Mouse (Mus musculus): ENCODE measurements around the gene Adam12. TPM values are rescaled to one million over a fixed set of nuclear protein-coding genes. Genes with fewer than 3 reads are reported as not detected.

Adam12 gene
- polyA plus RNA-seq, 1 experiment, result 1.4 TPM

GRCm38 (mm10) chr7:134113829-134114228, 118.1 kb downstream of the Adam12 start:
- WGBS, result 93% methylated on average over 6 of the region's 6 CpGs
- Histone ChIP-seq H3K27me3 (ENCODE audit: control insufficient read depth, insufficient read depth, low read length) (no peaks in the 10 kb centered on the region), H3K4me3 (replicated peaks; ENCODE audit: insufficient read depth, low read depth, low read length) (no peak overlapping the region), H3K27ac (ENCODE audit: insufficient read depth, low read length) (no peak overlapping the region), H3K4me1 (ENCODE audit: control insufficient read depth, insufficient read depth, low read length) (no peaks in the 10 kb centered on the region; the same call in 1 of the 2 replicates)
- DNase-seq, result no peak
- TF ChIP-seq POLR2A (IDR thresholded peaks at IDR 0.05; ENCODE audit: borderline replicate concordance, insufficient read depth, low read length), result no peak
- TF ChIP-seq CTCF (IDR thresholded peaks at IDR 0.05; ENCODE audit: borderline replicate concordance, insufficient read depth, low read depth, low read length), result no peak

- DNase-seq, result no peak
- H3K4me1 ChIP-seq (ENCODE audit: control insufficient read depth, insufficient read depth, low read length), result no peaks in the 10 kb centered on the region; the same call in 1 of the 2 replicates
- no peak overlapping the region for H3K4me3 ChIP-seq (replicated peaks; ENCODE audit: insufficient read depth, low read depth, low read length)
- no peak for TF ChIP-seq CTCF (IDR thresholded peaks at IDR 0.05; ENCODE audit: borderline replicate concordance, insufficient read depth, low read depth, low read length)
- TF ChIP-seq POLR2A (IDR thresholded peaks at IDR 0.05; ENCODE audit: borderline replicate concordance, insufficient read depth, low read length), result no peak
- no peaks in the 10 kb centered on the region for H3K27me3 ChIP-seq (ENCODE audit: control insufficient read depth, insufficient read depth, low read length)
- no peak overlapping the region for H3K27ac ChIP-seq (ENCODE audit: insufficient read depth, low read length)
- WGBS, result 78% methylated on average over 1 of the region's 1 CpGs
These were observed 121.8 kb downstream of the Adam12 start for GRCm38 (mm10) chr7:134110116-134110515.

- Histone ChIP-seq H3K4me3 (replicated peaks; ENCODE audit: insufficient read depth, low read depth, low read length) (no peak overlapping the region), H3K4me1 (ENCODE audit: control insufficient read depth, insufficient read depth, low read length) (no peaks in the 10 kb centered on the region; the same call in 1 of the 2 replicates), H3K27ac (ENCODE audit: insufficient read depth, low read length) (no peak overlapping the region), H3K27me3 (ENCODE audit: control insufficient read depth, insufficient read depth, low read length) (no peaks in the 10 kb centered on the region)
- WGBS, result 89% methylated on average over 3 of the region's 3 CpGs
- no peak for DNase-seq
- TF ChIP-seq POLR2A (IDR thresholded peaks at IDR 0.05; ENCODE audit: borderline replicate concordance, insufficient read depth, low read length) (no peak), CTCF (IDR thresholded peaks at IDR 0.05; ENCODE audit: borderline replicate concordance, insufficient read depth, low read depth, low read length) (no peak)
These were observed 124.1 kb downstream of the Adam12 start for GRCm38 (mm10) chr7:134107849-134108248.

- TF ChIP-seq POLR2A (IDR thresholded peaks at IDR 0.05; ENCODE audit: borderline replicate concordance, insufficient read depth, low read length), result no peak
- no peak for TF ChIP-seq CTCF (IDR thresholded peaks at IDR 0.05; ENCODE audit: borderline replicate concordance, insufficient read depth, low read depth, low read length)
- no peak for DNase-seq
- H3K4me3 ChIP-seq (replicated peaks; ENCODE audit: insufficient read depth, low read depth, low read length), result no peak overlapping the region
- WGBS, result 60% methylated on average over 4 of the region's 4 CpGs
- no peak overlapping the region for H3K27ac ChIP-seq (ENCODE audit: insufficient read depth, low read length)
- H3K4me1 ChIP-seq (ENCODE audit: control insufficient read depth, insufficient read depth, low read length), result no peaks in the 10 kb centered on the region
- no peaks in the 10 kb centered on the region for H3K27me3 ChIP-seq (ENCODE audit: control insufficient read depth, insufficient read depth, low read length)
These were observed 132.9 kb downstream of the Adam12 start for GRCm38 (mm10) chr7:134099010-134099409.

GRCm38 (mm10) chr7:134097861-134098260, 134.1 kb downstream of the Adam12 start:
- no peaks in the 10 kb centered on the region for H3K27me3 ChIP-seq (ENCODE audit: control insufficient read depth, insufficient read depth, low read length)
- H3K27ac ChIP-seq (ENCODE audit: insufficient read depth, low read length), result no peak overlapping the region
- H3K4me3 ChIP-seq (replicated peaks; ENCODE audit: insufficient read depth, low read depth, low read length), result no peak overlapping the region
- DNase-seq, result no peak
- 95% methylated on average over 2 of the region's 2 CpGs for WGBS
- no peaks in the 10 kb centered on the region for H3K4me1 ChIP-seq (ENCODE audit: control insufficient read depth, insufficient read depth, low read length)
- TF ChIP-seq POLR2A (IDR thresholded peaks at IDR 0.05; ENCODE audit: borderline replicate concordance, insufficient read depth, low read length) (no peak), CTCF (IDR thresholded peaks at IDR 0.05; ENCODE audit: borderline replicate concordance, insufficient read depth, low read depth, low read length) (no peak)

- WGBS, result 68% methylated on average over 2 of the region's 2 CpGs
- DNase-seq, result no peak
- Histone ChIP-seq H3K27ac (ENCODE audit: insufficient read depth, low read length) (no peak overlapping the region), H3K27me3 (ENCODE audit: control insufficient read depth, insufficient read depth, low read length) (no peaks in the 10 kb centered on the region), H3K4me3 (replicated peaks; ENCODE audit: insufficient read depth, low read depth, low read length) (no peak overlapping the region), H3K4me1 (ENCODE audit: control insufficient read depth, insufficient read depth, low read length) (no peaks in the 10 kb centered on the region)
- TF ChIP-seq POLR2A (IDR thresholded peaks at IDR 0.05; ENCODE audit: borderline replicate concordance, insufficient read depth, low read length) (no peak), CTCF (IDR thresholded peaks at IDR 0.05; ENCODE audit: borderline replicate concordance, insufficient read depth, low read depth, low read length) (no peak)
These were observed 138.1 kb downstream of the Adam12 start for GRCm38 (mm10) chr7:134093871-134094270.

GRCm38 (mm10) chr7:134090764-134091163, 141.2 kb downstream of the Adam12 start:
- no peak for DNase-seq
- Histone ChIP-seq H3K4me1 (ENCODE audit: control insufficient read depth, insufficient read depth, low read length) (no peaks in the 10 kb centered on the region), H3K27me3 (ENCODE audit: control insufficient read depth, insufficient read depth, low read length) (no peaks in the 10 kb centered on the region), H3K4me3 (replicated peaks; ENCODE audit: insufficient read depth, low read depth, low read length) (no peak overlapping the region), H3K27ac (ENCODE audit: insufficient read depth, low read length) (no peak overlapping the region)
- TF ChIP-seq POLR2A (IDR thresholded peaks at IDR 0.05; ENCODE audit: borderline replicate concordance, insufficient read depth, low read length), result no peak
- no peak for TF ChIP-seq CTCF (IDR thresholded peaks at IDR 0.05; ENCODE audit: borderline replicate concordance, insufficient read depth, low read depth, low read length)
- WGBS, result 54% methylated on average over 3 of the region's 3 CpGs

- Histone ChIP-seq H3K27me3 (ENCODE audit: control insufficient read depth, insufficient read depth, low read length) (no peaks in the 10 kb centered on the region), H3K4me1 (ENCODE audit: control insufficient read depth, insufficient read depth, low read length) (no peaks in the 10 kb centered on the region), H3K27ac (ENCODE audit: insufficient read depth, low read length) (no peak overlapping the region), H3K4me3 (replicated peaks; ENCODE audit: insufficient read depth, low read depth, low read length) (no peak overlapping the region)
- no peak for TF ChIP-seq CTCF (IDR thresholded peaks at IDR 0.05; ENCODE audit: borderline replicate concordance, insufficient read depth, low read depth, low read length)
- TF ChIP-seq POLR2A (IDR thresholded peaks at IDR 0.05; ENCODE audit: borderline replicate concordance, insufficient read depth, low read length), result no peak
- no peak for DNase-seq
- 88% methylated on average over 9 of the region's 9 CpGs for WGBS
These were observed 141.7 kb downstream of the Adam12 start for GRCm38 (mm10) chr7:134090256-134090655.

All from cerebellum, adult 2 months (tissue).